Mouse (Mus musculus): ENCODE measurements around the gene Arid3b. TPM values are rescaled to one million over a fixed set of nuclear protein-coding genes. Genes with fewer than 3 reads are reported as not detected.

Gene Arid3b
- polyA plus RNA-seq, 1 experiment from 2014 or later: 2.9 TPM

DNA sequence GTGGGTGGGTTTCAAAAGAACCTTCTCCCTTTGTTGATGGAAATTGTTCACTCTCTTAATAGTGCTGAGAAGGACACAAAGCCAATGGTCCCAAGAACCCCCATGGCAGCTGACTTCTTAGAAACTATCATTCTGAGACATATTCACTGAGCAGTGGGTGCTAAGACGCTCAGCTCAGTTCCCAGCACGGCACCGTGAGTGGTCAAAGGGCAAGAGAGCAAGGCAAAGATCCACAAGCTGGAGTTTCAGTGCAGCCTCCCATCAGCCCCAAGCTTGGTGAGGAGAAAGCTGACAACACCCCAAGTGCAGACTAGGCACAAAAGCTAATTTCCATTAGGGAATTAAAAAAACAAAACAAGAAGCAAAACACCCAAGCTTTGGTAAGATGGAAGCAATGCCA, 25.9 kb downstream of the Arid3b start:
- no peak for ATAC-seq
- POLR2A ChIA-PET: no interaction called here

GRCm38 (mm10) chr9:57808771-57809310, 27.8 kb downstream of the Arid3b start:
- in situ Hi-C loops (cut with MboI; ENCODE audit: low pct_unique_long_range_greater_than_20kb): no loop called here
- CTCF ChIA-PET: no interaction called here

More for the DNA sequence above, 25.9 kb downstream of the Arid3b start:
- DNase-seq (ENCODE audit: low read depth, low spot score): no peak
- TF ChIP-seq CTCF (IDR thresholded peaks at IDR 0.05): no peak
- H3K27me3 ChIP-seq: no peaks in the 10 kb centered on the region
- in situ Hi-C loops (cut with MboI; ENCODE audit: low pct_unique_long_range_greater_than_20kb): no loop called here
- CTCF ChIA-PET: interaction anchor here (0.7 kb wide), 1 partner anchor 31 kb away, joined by 3 read pairs; no protein-coding TSS in a partner anchor

DNA sequence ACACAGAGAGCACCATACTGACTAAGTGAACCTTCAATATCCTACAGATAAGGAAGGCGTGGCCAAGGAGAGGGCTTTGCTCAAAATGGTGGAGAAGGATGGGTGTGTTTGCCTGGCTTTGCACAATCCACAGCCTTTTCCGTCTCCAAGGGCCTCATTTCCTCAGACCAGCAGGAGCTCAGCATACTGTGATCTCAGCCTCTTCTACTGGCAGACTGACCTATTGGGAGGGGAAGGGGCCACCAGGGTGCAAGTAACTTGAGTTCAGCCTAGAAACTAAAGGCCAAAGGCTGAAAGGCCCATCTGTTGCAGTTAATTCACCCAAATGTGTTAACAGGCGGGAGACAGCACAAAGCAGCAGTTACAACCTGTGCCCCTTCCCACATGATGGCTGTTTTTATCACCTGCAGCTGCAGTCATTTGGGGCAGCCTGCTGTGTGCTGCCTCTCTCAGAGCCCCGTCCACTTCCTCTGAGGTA, 29.4 kb downstream of the Arid3b start:
- POLR2A ChIA-PET: interaction anchor here (0.8 kb wide), 1 partner anchor 29 kb away, joined by 4 read pairs; the partner anchor contains the start of gene Arid3b
- CTCF ChIA-PET: interaction anchor here (1.3 to 1.4 kb wide), 2 partner anchors 11 to 19 kb away, joined by 3 to 4 read pairs; no protein-coding TSS in a partner anchor
- in situ Hi-C loops (cut with MboI; ENCODE audit: low pct_unique_long_range_greater_than_20kb): no loop called here
- TF ChIP-seq CTCF (IDR thresholded peaks at IDR 0.05): no peak
- no peaks in the 10 kb centered on the region for H3K27me3 ChIP-seq
- DNase-seq (ENCODE audit: low read depth, low spot score) (no peak), ATAC-seq (no peak)

More at GRCm38 (mm10) chr9:57808771-57809310, 27.8 kb downstream of the Arid3b start:
- POLR2A ChIA-PET: no interaction called here
- ATAC-seq (no peak), DNase-seq (ENCODE audit: low read depth, low spot score) (no peak)
- TF ChIP-seq CTCF (IDR thresholded peaks at IDR 0.05): no peak
- H3K27me3 ChIP-seq: no peaks in the 10 kb centered on the region

DNA sequence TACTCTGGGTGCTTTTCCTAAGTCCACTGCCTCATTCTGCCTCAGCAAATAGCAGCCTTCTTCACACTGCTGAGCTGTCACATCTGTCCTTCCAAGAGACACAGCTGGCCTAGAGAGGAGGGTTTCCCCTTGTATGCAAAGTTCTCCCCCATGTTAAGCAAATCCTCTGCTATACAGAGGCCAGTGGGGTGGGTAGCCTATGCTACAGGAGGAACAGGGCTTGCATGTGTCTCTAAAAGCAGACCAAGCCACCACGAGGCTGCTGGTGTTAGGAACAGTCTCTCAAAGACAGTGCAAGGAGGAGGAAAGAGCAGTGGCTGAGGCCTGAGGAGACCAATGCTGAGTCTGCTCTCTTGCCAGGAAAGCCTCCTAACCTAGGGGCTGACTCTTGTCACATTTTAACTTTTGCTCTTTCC, 30.5 kb downstream of the Arid3b start:
- TF ChIP-seq CTCF (IDR thresholded peaks at IDR 0.05): no peak
- no peak for ATAC-seq
- POLR2A ChIA-PET: no interaction called here
- H3K27me3 ChIP-seq: no peaks in the 10 kb centered on the region
- in situ Hi-C loops (cut with MboI; ENCODE audit: low pct_unique_long_range_greater_than_20kb): no loop called here
- CTCF ChIA-PET: no interaction called here
- no peak for DNase-seq (ENCODE audit: low read depth, low spot score)

DNA sequence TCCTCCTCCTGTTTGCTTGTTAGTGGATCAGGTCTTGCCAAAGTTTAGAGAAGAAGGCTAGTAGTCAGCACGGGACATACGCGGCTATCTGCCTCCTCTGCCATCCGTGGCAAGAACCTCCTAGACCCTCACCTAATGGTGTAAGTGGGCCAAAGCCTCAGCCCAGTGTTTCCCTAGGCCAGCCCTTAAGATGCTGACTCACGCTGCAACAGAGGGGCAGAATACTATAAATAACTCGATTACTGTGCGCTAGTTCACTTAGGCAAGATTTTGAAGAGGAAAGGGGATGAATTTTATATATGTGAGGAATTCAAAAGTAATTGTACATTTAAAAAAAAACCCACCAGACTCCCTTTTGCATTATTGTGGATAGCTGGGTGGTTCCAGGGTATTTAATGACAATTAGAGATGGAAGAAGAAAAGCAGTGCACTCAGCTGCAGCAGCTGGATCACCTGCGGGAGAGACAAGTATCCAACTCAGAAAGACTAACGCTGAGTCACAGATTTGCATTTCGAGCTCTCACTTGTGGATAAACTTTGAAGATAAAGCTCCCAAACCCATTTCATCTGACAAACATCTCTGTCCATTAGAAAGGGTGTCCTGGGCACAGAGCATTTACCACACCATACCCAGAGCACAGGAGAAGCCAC, 31.4 kb downstream of the Arid3b start:
- TF ChIP-seq CTCF (IDR thresholded peaks at IDR 0.05): no peak
- POLR2A ChIA-PET: no interaction called here
- CTCF ChIA-PET: no interaction called here
- H3K27me3 ChIP-seq: no peaks in the 10 kb centered on the region
- no peak for DNase-seq (ENCODE audit: low read depth, low spot score)
- no peak for ATAC-seq
- in situ Hi-C loops (cut with MboI; ENCODE audit: low pct_unique_long_range_greater_than_20kb): no loop called here

DNA sequence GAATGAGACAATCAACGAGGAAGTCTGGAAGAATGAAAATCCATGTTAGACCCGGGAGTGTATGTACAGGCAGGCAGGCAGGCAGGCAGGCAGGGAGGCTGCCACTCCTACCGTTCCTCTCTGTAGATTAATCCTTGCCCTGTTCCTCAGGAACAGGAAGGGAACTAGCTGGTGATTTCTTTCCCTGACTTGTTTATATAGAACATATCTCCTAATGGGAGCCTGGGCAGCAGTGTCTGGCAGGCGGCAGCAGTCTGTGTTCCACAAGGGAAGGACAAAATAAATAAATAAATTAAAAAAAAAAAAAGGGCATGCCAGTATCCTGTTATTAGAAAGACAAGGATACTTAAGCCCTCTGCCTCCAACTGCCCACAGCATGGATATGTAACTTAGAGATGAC, 32.8 kb downstream of the Arid3b start:
- DNase-seq (ENCODE audit: low read depth, low spot score) (no peak), ATAC-seq (no peak)
- ChIA-PET CTCF (no interaction called here), POLR2A (no interaction called here)
- no peaks in the 10 kb centered on the region for H3K27me3 ChIP-seq
- no peak for TF ChIP-seq CTCF (IDR thresholded peaks at IDR 0.05)
- in situ Hi-C loops (cut with MboI; ENCODE audit: low pct_unique_long_range_greater_than_20kb): no loop called here

DNA sequence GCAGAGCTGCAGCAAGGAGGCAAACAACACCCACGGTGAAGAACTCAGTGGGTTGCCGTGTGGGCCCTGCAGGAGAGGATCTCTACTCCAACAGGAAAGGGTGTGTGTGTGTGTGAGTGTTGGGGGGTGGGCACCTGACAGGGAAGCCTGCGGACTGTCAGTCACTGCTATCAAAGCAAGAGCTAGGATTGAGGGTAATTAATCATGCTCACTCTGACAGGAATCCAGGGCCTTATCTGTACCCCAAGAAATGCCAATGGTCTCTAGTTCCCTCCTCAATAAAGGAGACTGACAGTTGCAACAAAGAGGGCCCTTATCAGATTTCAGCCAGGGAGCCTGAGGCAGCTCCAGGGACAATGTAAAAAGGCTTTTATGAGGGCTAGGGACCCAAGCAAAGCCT, 33.5 kb downstream of the Arid3b start:
- in situ Hi-C loops (cut with MboI; ENCODE audit: low pct_unique_long_range_greater_than_20kb): no loop called here
- no peaks in the 10 kb centered on the region for H3K27me3 ChIP-seq
- no peak for DNase-seq (ENCODE audit: low read depth, low spot score)
- ChIA-PET CTCF (no interaction called here), POLR2A (no interaction called here)
- ATAC-seq: no peak
- TF ChIP-seq CTCF (IDR thresholded peaks at IDR 0.05): no peak

GRCm38 (mm10) chr9:57800325-57800975, 36.1 kb downstream of the Arid3b start:
- CTCF ChIA-PET: interaction anchor here (1.5 kb wide), 1 partner anchor 14 kb away, joined by 4 read pairs; no protein-coding TSS in a partner anchor
- no peak for TF ChIP-seq CTCF (IDR thresholded peaks at IDR 0.05)
- ATAC-seq (no peak), DNase-seq (ENCODE audit: low read depth, low spot score) (no peak)
- H3K27me3 ChIP-seq: no peaks in the 10 kb centered on the region
- in situ Hi-C loops (cut with MboI; ENCODE audit: low pct_unique_long_range_greater_than_20kb): no loop called here
- POLR2A ChIA-PET: no interaction called here

GRCm38 (mm10) chr9:57798725-57799253, 37.8 kb downstream of the Arid3b start:
- in situ Hi-C loops (cut with MboI; ENCODE audit: low pct_unique_long_range_greater_than_20kb): no loop called here
- ATAC-seq: no peak
- no peak for TF ChIP-seq CTCF (IDR thresholded peaks at IDR 0.05)
- no peak for DNase-seq (ENCODE audit: low read depth, low spot score)
- POLR2A ChIA-PET: no interaction called here
- CTCF ChIA-PET: no interaction called here
- H3K27me3 ChIP-seq: no peaks in the 10 kb centered on the region

DNA sequence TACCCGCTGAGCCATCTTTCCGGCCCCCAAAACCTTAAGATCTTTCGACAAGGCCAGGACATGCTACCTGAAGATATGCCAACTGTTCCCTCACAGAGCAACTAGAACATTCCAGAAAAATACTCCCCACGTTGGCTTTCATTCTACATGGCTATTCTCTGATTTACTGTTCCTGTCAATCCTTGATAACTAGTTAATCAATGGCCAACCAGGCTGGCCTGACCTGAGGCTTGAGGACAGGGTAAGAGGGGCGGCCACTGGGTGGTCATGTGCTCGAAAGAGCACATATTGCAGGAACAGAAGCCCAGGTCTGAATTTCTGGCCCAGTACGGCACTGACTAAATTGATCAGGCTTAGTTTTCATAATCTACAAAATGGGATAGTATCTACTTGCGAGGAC, 39.1 kb downstream of the Arid3b start:
- ChIA-PET POLR2A (no interaction called here), CTCF (no interaction called here)
- no peaks in the 10 kb centered on the region for H3K27me3 ChIP-seq
- ATAC-seq: no peak
- DNase-seq (ENCODE audit: low read depth, low spot score): no peak
- no peak for TF ChIP-seq CTCF (IDR thresholded peaks at IDR 0.05)
- in situ Hi-C loops (cut with MboI; ENCODE audit: low pct_unique_long_range_greater_than_20kb): no loop called here

GRCm38 (mm10) chr9:57789733-57790132, 46.9 kb downstream of the Arid3b start:
- ATAC-seq (no peak), DNase-seq (ENCODE audit: low read depth, low spot score) (no peak)
- ChIA-PET CTCF (no interaction called here), POLR2A (no interaction called here)
- no peak for TF ChIP-seq CTCF (IDR thresholded peaks at IDR 0.05)
- in situ Hi-C loops (cut with MboI; ENCODE audit: low pct_unique_long_range_greater_than_20kb): loop anchor here (5.0 to 10.0 kb wide), 2 partner anchors 63 to 205 kb away; no protein-coding TSS in a partner anchor
- H3K27me3 ChIP-seq: no peaks in the 10 kb centered on the region

Measured in Patski (cell line).